Mouse (Mus musculus): ENCODE data around the gene Cstb.

Cstb gene

DNA sequence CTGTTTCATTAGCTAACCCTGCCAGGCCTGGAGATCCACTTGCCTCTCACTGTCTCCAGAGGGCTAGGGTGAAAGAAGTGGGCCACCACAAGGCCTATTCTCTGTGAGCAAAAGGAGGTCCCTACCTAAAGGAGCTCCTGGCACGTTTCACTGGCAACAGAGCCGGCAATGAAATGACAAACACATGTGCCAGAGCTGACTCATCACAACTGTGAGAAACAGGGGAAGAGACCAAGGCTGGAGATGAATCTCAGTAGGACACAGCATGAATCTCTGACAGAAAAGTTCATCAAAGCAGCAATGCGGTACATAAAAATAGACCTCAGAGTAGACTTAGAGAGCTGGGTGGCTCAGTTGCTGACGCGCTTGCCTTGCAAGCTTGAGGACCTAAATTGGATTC lies 7.6 kb upstream of the Cstb start:
- DNase-seq (ENCODE audit: low read depth, low spot score) = no peak

DNA sequence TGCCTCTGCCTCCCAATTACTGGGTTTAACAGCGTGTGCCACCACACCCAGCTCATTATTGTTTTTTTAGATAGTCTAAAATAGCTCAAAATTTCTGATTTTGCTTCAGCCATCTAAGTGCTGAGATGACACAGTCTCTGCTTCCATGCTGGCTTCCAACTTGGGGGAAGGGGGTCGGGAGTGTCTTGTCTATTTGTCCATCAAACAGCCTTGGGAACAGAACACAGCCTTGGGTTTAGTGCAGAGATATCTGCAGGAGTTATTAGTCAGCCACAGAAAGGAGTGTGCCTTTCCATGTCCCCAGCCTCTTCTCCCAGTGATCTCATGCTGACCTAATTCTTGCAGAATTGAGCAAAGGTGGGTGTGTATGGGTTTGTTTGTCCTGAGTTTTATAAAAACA lies 6.7 kb upstream of the Cstb start:
- no peak for DNase-seq (ENCODE audit: low read depth, low spot score)

DNA sequence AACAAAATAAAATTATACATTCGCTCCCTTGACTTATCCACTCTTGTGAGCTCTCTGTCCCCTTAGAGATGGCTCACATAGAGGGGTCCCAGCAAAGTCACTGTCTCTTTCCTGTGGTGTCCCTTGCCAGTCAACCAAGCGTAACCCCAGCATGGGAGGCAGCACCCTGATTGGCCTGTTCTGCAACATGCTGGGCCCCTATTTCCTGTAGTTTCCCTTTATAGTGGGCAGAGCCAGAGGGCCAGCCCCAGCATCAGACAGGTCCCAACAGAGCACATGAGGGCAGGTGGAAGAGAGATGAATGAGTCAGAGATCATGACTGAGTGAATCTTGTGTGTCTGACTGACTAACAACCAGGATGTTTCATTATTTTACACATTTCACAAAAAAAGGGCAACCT lies 4.5 kb upstream of the Cstb start:
- no peak for DNase-seq (ENCODE audit: low read depth, low spot score)

DNA sequence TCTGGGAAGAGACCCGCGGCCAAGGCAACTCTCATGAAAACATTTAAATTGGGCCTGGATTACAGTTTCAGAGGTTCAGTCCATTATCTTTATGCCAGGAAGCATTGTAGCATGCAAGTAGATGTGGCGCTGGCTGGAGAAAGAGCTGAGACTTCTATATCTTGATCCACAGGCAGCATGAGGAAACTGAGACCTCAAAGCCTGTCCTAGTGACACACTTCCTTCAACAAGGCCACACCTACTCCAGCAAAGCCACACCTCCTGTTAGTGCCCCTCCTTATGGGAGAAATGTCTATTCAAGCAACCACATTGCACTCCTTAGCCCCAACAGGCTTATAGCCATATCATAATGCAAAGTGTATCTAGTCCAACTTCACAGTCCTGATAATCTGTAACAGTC lies 2.9 kb upstream of the Cstb start:
- DNase-seq (ENCODE audit: low read depth, low spot score) = peak; percentile 69

DNA sequence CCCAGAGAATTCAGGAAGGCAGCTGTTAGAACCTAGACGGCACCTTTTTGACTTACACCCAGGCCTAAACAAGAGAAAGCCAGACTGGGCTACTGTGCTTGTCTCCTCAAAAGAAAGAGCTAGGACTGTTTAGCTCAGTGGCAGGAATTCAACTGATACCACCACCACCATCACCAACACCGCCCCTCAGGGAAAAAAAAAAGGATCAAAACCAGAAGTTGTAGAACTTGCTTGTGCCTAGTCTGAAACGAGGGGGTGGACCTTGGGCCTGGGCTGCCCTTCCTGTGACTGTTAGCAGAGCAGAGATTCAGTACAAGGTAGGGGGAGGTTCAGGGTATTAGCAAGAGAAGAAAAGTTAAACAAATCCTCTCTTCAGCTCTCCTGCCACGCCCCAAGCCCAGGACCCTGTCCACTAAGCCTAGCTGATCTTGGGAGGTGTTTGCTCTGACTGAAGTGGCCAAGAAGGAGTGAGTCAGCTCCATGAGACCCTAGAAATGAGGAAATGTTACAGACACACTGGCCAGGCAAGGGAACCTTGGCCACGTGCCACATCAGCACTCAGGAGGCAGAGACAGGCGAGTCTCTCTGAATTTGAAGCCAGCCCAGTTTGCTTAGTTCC lies 757 bp downstream of the Cstb start:
- DNase-seq (ENCODE audit: low read depth, low spot score) = peak; percentile 48

DNA sequence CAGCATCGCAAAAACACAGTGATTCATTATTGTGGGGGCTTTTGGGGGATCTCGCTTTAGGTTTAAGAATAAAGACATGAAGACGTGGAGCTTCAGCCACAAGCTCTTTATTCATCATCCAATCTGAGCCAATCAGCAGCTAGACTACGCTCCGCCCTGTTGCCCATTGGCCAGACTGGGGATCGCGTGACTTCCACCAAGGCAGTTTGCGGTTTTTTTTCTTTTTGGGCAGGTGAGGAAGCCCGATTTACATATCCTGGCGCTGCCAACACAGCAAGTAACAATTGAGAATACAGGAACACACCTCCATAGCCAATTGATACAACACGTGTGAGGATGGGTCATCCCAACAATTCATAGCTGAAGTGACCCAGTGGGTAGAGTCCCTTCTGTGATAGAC lies 2.6 kb downstream of the Cstb start:
- peak; percentile 89 for DNase-seq (ENCODE audit: low read depth, low spot score)

DNA sequence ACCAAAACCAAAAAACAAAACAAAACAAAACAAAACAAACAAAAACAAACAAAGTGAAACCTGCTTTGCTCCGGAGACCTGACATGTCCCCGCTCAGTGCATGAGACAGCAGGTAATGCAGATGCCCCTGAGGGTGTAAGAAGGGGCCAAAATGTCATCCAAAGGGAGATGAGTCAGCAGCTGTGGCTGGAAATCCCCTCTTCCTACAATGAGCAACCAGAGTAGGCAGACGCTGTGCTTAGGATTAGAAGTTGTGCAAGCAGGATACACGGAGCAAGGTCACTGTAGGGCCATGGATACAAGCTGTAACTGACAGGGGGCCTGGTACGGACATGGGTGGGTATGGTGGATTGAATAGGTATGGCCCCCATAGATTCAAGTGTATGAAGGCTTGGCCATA lies 3.7 kb downstream of the Cstb start:
- DNase-seq (ENCODE audit: low read depth, low spot score) = no peak

DNA sequence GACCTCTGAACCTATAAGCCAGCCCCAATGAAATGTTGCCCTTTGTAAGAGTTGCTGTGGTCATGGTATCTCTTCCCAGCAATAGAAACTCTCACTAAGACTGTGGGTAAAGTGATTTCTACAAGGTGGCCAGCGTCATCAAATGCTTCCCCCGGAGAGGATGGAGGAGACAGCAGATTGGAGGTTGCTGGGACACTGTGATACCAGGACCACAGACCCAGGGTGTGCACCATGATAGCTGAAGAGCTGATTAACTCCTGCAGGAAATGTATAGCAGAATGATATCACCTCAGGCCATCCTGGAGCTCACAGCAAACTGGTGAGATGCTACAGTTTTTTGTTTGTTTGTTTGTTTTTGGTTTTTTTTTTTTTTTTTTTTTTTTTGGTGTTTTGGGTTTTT lies 4.3 kb downstream of the Cstb start:
- DNase-seq (ENCODE audit: low read depth, low spot score) = no peak

DNA sequence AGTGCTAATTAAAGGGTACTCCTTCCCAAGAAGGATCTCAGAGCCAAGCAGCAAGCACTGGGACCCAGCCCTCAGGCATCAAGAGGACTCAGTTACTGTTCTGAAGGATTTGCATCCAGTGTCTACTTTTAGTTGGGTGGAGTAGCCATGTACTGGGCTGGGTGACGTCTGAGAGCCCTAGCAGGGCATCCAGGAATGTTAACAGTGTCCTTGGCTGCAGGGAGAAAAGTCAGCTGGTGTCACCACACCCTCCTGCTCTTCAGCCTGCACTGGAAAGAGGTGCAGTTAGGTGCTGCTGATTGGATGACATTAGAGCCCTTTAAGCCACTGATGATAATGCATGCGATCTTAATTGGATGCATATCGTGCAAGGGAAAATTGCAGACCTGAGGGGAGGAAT lies 7.4 kb downstream of the Cstb start:
- no peak for DNase-seq (ENCODE audit: low read depth, low spot score)

DNA sequence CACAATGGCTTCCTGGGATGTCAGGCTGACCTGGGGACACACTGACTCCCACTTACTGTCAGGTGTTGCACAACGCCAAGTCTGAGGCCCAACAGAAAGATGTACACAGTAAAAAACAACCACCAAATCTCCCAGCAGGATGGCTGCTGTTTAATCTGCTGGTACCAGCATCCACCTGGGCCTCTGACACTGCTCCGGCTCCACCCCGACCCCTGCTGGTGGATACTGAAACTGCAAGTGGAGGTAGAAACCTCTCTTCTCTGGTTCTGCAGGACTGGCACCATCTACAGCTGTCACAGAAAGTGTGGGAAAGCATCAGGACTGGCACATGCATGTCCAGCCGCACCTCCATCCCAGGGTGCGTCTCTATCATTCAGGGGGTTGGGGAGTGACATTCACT lies 12.6 kb downstream of the Cstb start:
- peak; percentile 71 for DNase-seq (ENCODE audit: low read depth, low spot score)

DNA sequence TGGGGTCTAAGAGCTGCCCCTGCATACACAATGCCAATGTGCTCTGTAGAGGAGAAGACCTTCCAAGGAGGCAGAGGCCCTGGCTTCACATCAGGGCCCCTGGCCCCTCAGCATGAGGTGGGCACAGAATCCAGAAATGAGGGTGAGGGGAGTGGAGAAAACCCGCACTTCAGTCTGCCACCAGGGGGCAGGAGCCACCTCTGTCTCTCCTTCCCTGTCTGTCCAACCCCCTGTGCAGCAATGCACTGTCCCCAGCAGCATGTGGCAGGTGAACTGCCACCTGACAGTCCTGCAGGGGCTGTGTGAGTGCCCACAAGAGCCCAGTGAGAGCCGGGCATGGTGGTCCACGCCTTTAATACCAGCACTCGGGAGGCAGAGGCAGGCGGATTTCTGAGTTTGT lies 14.1 kb downstream of the Cstb start:
- DNase-seq (ENCODE audit: low read depth, low spot score) = peak; percentile 48

DNA sequence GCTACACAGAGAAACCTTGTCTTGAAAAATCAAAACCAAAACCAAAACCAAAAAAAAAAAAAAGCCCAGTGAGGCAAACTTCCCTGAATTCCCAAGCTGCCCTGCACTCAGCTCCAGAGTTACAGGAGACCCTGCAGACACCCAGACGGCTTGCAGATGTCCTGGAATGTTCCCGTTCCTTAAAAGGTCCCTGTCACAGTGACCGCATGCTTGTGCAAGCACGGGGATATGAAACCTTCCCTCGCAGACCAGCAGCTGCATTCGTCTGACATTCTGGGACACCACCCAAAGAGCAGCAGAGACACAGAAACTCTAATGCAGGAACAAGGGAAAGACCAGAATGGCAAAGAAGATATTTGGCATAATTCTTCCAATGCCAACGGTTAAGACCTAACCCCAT lies 14.5 kb downstream of the Cstb start:
- no peak for DNase-seq (ENCODE audit: low read depth, low spot score)

DNA sequence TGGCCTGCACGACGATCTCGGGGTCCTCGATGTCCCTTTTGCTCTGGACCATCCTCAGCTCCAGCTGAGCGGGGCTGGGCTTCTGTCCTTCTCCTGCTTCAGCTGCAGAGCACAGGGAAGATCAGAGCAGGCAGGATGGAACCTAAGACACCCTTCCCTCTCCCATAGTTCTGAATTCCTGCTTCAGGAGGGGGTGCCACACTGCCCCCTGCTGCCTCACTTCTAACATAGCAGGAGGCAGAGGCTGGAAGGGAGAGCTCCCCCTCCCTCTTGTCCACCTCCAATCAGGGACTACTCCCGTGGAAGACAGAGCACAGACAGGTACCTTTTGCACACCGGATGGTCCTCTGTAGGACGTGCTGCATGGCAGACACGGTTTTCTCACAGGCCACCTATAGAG lies 15.3 kb downstream of the Cstb start:
- peak; percentile 75 for DNase-seq (ENCODE audit: low read depth, low spot score)

DNA sequence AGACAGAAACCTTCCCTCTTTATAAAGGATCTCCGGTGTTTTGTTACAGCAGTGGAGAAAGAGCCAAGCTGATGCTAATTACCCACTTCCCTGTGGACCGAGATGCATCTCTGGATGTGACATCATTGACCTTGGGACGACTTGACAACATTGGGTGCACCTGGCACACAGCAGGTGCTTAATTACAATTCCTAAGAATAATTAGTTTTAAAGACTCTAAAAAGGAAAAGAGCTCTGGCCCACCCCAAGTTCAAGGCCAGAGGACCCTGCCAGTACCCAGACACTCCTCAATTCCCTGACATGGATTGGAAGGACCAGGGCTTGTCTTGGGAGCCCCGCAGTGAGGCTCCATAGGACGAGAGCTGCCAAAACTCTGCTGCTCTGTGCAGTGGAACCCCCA lies 16.1 kb downstream of the Cstb start:
- peak; percentile 97 for DNase-seq (ENCODE audit: low read depth, low spot score)

DNA sequence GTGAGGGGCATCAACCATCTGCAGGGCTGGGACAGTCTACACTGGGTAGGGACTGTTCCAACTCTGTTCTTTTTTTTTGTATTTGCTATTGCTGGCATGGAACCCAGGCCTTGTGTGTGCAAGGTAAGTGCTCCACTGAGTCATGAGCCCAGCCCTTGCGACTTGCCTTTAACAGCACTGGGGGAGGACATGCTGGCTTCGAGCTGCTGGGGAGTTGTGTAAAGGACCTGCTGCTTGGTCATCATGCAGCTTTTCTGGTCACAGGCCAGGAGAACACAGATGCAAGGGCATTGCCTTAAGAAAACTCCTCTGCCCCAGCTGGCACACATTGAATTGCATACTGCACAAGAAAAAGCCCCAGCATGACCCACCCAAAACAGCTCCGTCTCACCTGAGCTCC lies 16.8 kb downstream of the Cstb start:
- DNase-seq (ENCODE audit: low read depth, low spot score) = no peak

DNA sequence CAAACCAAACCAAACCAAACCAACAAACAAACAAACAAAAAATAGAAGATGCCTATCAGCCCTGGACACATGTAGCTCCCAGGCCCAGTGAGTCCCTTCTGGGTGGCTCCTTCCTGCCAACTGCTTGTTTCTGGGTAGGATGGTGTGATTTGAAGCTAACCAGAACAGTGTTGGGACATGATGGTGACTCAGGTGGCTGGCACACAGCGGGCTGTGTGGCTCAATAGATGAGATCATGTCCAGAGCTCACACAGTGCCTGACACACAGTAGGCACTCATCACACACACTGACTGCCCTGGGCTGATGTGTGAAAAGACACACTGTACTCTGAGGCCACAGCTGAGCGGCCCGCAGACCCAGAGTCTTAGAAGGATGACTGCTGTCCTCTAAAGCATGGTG lies 20.7 kb downstream of the Cstb start:
- no peak for DNase-seq (ENCODE audit: low read depth, low spot score)

DNA sequence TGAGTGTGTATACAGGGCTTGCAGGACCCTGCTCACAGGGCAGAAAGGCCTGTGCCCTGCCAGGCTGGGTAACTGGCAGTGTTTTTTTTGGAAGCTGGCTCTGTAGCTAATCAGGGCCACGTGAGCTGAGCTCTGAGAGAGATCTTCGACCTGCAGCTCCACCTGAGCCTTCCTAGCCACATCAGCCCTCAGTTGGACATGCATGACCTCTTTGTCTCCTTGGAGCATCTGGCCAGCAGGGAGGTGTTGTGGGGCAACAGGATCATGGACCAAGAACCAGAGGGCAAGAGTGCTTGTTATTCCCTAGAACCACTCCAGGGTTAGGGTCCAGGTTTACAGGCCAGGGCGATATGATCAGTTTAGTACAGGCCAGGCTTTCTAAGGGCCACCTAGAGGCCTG lies 21.9 kb downstream of the Cstb start:
- DNase-seq (ENCODE audit: low read depth, low spot score) = no peak

DNA sequence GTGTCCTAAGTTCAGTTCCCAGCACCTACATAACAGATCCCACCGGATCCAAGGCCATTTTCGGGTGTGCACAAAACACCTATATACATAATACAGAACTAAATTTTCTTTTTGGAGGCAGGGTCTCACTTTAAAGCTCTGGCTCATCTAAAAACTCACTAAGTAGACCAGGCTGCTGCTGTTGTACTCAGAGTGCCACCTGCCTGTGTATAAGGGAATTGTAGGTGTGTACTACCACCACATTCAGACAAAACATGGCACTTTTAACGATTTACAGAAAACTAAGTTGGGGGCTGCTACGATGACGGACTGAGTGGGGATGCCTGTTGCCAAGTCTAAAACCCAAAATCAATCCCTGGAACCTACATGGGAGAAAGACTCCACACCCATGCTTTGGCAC lies 25.3 kb downstream of the Cstb start:
- DNase-seq (ENCODE audit: low read depth, low spot score) = no peak

DNA sequence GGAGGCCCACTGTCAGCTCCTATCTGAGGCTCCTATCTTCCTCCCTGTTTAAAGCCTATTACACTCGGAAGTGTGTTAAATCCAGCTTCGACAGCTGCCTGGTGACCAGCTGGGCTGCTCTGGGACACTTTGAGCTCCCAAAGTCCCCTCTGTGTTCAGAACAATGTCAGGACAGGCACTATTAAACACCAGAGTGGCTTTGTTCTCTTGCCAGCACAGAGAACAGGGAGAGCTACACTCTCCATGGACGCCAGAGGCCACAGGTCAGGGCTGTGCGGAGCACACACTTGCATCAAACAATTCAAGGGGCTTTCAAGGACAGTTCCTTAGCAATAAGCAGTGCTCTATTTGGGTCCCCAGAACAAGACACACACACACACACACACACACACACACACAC lies 27.2 kb downstream of the Cstb start:
- no peak for DNase-seq (ENCODE audit: low read depth, low spot score)

DNA sequence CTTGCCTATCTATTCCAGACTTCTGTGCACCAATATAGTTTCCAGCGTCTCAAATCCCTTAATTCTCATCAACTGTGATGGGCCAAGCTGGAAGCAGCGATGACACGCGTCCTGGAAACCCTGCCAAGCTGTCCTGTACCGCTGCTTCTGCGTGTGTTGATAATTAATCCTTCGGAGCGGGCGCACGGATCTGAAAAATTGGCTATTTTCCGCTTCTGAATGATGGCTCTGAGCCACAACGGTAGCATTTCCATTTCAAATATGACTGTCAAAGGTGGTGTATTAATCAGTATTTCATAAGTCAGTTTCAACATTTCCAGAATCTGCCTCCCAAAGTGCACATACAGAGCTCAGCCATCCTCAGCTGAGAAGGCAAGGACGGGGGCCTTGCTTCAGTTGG lies 31.2 kb downstream of the Cstb start:
- DNase-seq (ENCODE audit: low read depth, low spot score) = no peak

DNA sequence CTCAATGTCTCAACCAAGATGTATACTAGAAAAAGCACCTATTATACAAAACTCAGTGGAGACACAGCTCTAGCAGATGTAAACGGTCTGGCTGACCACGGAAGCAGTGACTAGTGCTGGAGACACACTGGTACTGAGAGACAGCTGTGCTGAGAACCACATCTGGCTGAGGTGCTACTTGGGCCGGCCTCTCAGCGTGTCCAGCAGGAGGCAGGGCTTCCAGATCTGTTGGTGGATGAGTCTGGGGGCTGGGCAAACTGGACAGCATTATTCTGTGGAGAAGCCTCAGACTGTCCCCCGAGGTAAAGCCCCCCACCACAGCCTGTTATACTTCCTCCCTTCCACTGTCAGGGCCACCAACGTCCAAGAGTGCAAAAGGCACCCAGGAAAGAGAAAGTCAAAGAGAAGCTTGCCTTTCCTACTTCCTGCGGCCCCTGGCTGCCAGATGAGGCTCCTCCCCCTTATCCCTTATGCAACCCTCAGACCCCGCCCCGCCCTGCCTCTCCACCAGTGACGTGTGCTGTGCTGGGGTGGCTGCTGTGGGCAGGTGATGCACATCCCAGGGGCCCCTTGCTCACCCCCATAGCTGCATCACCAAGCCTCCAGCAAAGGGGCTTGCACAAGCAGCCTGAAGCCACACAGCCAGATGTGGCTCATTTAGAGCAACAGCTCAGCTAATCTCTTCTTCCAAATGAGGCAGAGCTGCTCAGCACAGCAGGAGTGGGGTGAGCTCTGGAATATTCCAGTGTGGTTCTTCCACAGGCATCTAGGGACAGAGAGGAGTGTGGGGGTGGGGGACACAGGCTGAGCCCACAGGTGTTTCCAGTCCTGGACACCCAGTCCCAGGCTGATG lies 32.3 kb downstream of the Cstb start:
- DNase-seq (ENCODE audit: low read depth, low spot score) = peak; percentile 52

DNA sequence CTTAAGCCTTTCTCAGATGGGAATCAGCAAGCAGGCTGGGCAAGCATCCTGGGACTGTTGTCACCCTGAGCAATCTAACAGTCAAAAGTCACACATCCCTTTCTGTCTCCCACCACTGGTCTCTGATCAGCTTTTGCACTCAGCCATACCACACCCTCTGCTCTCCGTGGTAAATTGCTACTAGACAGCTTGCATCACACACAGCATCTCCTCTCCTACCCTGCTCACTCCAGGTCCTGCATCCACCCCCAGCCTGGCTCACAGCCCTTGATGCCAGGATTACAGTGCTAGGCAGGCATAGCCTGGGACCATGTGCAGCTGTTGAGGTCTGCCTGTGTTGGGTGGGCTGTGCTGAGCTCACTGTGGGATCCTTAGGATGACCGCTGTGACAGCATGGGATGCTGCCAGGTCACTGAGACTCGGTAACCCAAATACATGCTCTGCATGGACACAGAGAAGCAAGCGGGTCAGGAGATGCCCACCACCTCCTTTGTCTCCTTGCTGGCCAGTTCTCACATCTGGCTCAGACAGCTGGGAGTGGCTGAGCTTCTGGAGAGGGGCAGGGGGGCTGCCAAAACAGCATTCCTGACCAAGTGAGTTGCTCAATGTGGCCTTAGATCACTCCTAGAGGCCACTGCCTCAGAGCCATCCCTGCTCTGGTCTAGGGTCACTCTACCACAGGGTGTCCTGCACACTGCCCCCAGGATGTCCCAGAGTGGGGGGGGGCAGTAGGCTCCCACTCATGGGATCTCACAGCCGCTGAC lies 33.1 kb downstream of the Cstb start:
- no peak for DNase-seq (ENCODE audit: low read depth, low spot score)

DNA sequence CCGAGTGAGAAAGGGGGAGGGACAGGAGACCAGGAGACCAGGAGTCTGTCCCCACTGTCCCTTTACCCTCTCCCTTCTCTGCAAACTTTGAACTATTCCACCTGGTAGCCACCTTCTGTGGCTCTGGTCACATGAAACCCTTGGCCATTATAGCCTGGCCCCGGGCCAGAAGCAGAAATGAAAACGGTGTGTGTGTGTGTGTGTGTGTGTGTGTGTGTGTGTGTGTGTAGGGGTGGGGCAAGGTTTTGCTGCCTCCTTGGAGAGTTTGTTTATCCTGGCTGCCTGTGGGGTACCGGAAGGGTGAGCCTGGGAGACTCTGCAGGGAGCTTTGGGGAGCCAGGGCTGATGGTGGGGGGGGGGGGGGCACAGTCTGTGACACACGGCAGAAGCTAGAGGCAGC lies 35.0 kb downstream of the Cstb start:
- no peak for DNase-seq (ENCODE audit: low read depth, low spot score)

Data from R1 (cell line).